Mouse (Mus musculus) heart, postnatal 0 days (tissue): ENCODE results near the gene Olfr996. TPM values are rescaled to one million over a fixed set of nuclear protein-coding genes. Genes with fewer than 3 reads are reported as not detected.

Source experiments
- ATAC-seq: fragments of 200-750 bp; cut with Nextera tagmentation; 2 replicates; pipeline ENCODE4 v1.8.0; 2017; ENCODE audit warnings: low read depth, moderate number of reproducible peaks, moderate library complexity; ENCODE audit not compliant: insufficient read depth
- DNase-seq: peaks from one replicate; pipeline ENCODE4 v3.0.0-alpha.2; 2016; ENCODE audit warnings: low spot score
- H3K27ac ChIP-seq: fragments of 300-500 bp; sonication (generic); 2 replicates; pipeline ENCODE4 v1.5.1; 2014; ENCODE audit warnings: low read depth, mild to moderate bottlenecking
- H3K27me3 ChIP-seq: fragments of 300-500 bp; sonication (generic); 2 replicates; pipeline ENCODE4 v1.6.1; 2014; ENCODE audit warnings: low read length, mixed read lengths; ENCODE audit not compliant: control insufficient read depth, insufficient read depth
- H3K36me3 ChIP-seq: fragments of 300-500 bp; sonication (generic); replicated peaks from 2 replicates; pipeline ENCODE4 v1.6.1; 2014; ENCODE audit warnings: low read length, mixed read lengths; ENCODE audit not compliant: control insufficient read depth, insufficient read depth
- H3K4me1 ChIP-seq: fragments of 300-500 bp; sonication (generic); 2 replicates; pipeline ENCODE4 v1.6.1; 2014; ENCODE audit warnings: antibody characterized with exemption; ENCODE audit not compliant: control insufficient read depth, insufficient read depth
- H3K4me2 ChIP-seq: fragments of 300-500 bp; sonication (generic); 2 replicates; pipeline ENCODE4 v1.6.1; 2014; ENCODE audit warnings: low read depth, mild to moderate bottlenecking, low read length, moderate library complexity
- H3K4me3 ChIP-seq: fragments of 300-500 bp; sonication (generic); 2 replicates; pipeline ENCODE4 v1.5.1; 2014; ENCODE audit warnings: low read depth, low read length
- H3K9ac ChIP-seq: fragments of 300-500 bp; sonication (generic); replicated peaks from 2 replicates; pipeline ENCODE4 v1.6.1; 2014; ENCODE audit warnings: low read depth, low read length, mixed read lengths
- H3K9me3 ChIP-seq: fragments of 300-500 bp; sonication (generic); replicated peaks from 2 replicates; pipeline ENCODE4 v1.6.1; 2016; ENCODE audit warnings: low read length; ENCODE audit not compliant: control insufficient read depth
- CTCF ChIP-seq: IDR thresholded peaks from 2 replicates; pipeline ENCODE4 v1.5.1; 2016; ENCODE audit warnings: antibody characterized with exemption, control low read depth, low read depth
- EP300 ChIP-seq: IDR thresholded peaks from 2 replicates; pipeline ENCODE4 v1.6.1; 2016; ENCODE audit warnings: antibody characterized with exemption, low read depth
- WGBS: fragments of 180-500 bp; shearing (Covaris S2); extraction: QIAGEN DNeasy Blood & Tissue Kit; methylation state at CpG from one replicate; pipeline ENCODE4 v1.1.7; 2014; 5-methylcytosine and 5-hydroxymethylcytosine counted together
- polyA plus RNA-seq: library from polyadenylated mRNA; unstranded; fragments of >200 nt; fragmentation: Nextera tagmentation; extraction: Ambion mirVana; gene quantifications from 2 replicates; pipeline ENCODE4 v1.2.1, GENCODE M21; 2015
- total RNA-seq: library from RNA; depleted of rRNA; stranded (reverse); fragments of >200 nt; gene quantifications from 2 replicates; pipeline ENCODE4 v1.2.3, GENCODE M21; 2014; ENCODE audit warnings: low replicate concordance; rRNA removed

Gene Olfr996
- total and polyA plus RNA-seq, 2 experiments from 2014 or later, result not detected

GRCm38 (mm10) chr2:85611803-85612202, 32.8 kb downstream of the Olfr996 start, which contains the start of gene Olfr1000:
TSS of gene Olfr1000 (minus strand) at chr2:85611903.
- Histone ChIP-seq H3K36me3 (no peaks in the 10 kb centered on the region), H3K27ac (no peak within 1 kb of the TSS), H3K9me3 (no peaks in the 10 kb centered on the region), H3K4me3 (no peak within 1 kb of the TSS), H3K27me3 (no peaks in the 10 kb centered on the region), H3K4me2 (no peak within 1 kb of the TSS), H3K4me1 (no peaks in the 10 kb centered on the region), H3K9ac (no peak within 1 kb of the TSS)
- WGBS, result 35% methylated on average over 1 of the region's 1 CpGs
- no peak for ATAC-seq
- TF ChIP-seq CTCF, result no peak
- no peak for TF ChIP-seq EP300
- DNase-seq, result no peak

Other genes with a start within 250 kb of the Olfr996 start
- not detected in 2 replicates for gene Olfr987, start 239.9 kb upstream of the Olfr996 start, total RNA-seq
- not detected in 2 replicates for gene Olfr987, start 239.9 kb upstream of the Olfr996 start, polyA plus RNA-seq
- gene Olfr988, start 216.0 kb upstream of the Olfr996 start, total RNA-seq, result not detected in 2 replicates
- gene Olfr988, start 216.0 kb upstream of the Olfr996 start, polyA plus RNA-seq, result not detected in 2 replicates
- gene Olfr992, start 169.7 kb upstream of the Olfr996 start, total RNA-seq, result not detected in 2 replicates
- not detected in 2 replicates for gene Olfr992, start 169.7 kb upstream of the Olfr996 start, polyA plus RNA-seq
- not detected in 2 replicates for gene Olfr993, start 164.3 kb upstream of the Olfr996 start, total RNA-seq
- not detected in 2 replicates for gene Olfr993, start 164.3 kb upstream of the Olfr996 start, polyA plus RNA-seq
- gene Olfr994, start 142.8 kb upstream of the Olfr996 start, total RNA-seq, result not detected in 2 replicates
- not detected in 2 replicates for gene Olfr994, start 142.8 kb upstream of the Olfr996 start, polyA plus RNA-seq
- not detected in 2 replicates for gene Olfr995, start 135.6 kb upstream of the Olfr996 start, total RNA-seq
- not detected in 2 replicates for gene Olfr995, start 135.6 kb upstream of the Olfr996 start, polyA plus RNA-seq
- not detected in 2 replicates for gene 4833423E24Rik, start 60.2 kb upstream of the Olfr996 start, total RNA-seq
- gene 4833423E24Rik, start 60.2 kb upstream of the Olfr996 start, polyA plus RNA-seq, result not detected in 2 replicates
- not detected in 2 replicates for gene Olfr998, start 9.7 kb downstream of the Olfr996 start, total RNA-seq
- gene Olfr998, start 9.7 kb downstream of the Olfr996 start, polyA plus RNA-seq, result not detected in 2 replicates
- gene Olfr1000, start 32.7 kb downstream of the Olfr996 start, total RNA-seq, result not detected in 2 replicates
- not detected in 2 replicates for gene Olfr1000, start 32.7 kb downstream of the Olfr996 start, polyA plus RNA-seq
- not detected in 2 replicates for gene Olfr1002, start 71.5 kb downstream of the Olfr996 start, total RNA-seq
- gene Olfr1002, start 71.5 kb downstream of the Olfr996 start, polyA plus RNA-seq, result not detected in 2 replicates
- gene Olfr154, start 85.2 kb downstream of the Olfr996 start, total RNA-seq, result not detected in 2 replicates
- not detected in 2 replicates for gene Olfr154, start 85.2 kb downstream of the Olfr996 start, polyA plus RNA-seq
- not detected in 2 replicates for gene Olfr1006, start 99.6 kb downstream of the Olfr996 start, total RNA-seq
- gene Olfr1006, start 99.6 kb downstream of the Olfr996 start, polyA plus RNA-seq, result not detected in 2 replicates
- not detected in 2 replicates for gene Olfr1008, start 110.2 kb downstream of the Olfr996 start, total RNA-seq
- not detected in 2 replicates for gene Olfr1008, start 110.2 kb downstream of the Olfr996 start, polyA plus RNA-seq
- not detected in 2 replicates for gene Olfr1009, start 136.2 kb downstream of the Olfr996 start, total RNA-seq
- not detected in 2 replicates for gene Olfr1009, start 136.2 kb downstream of the Olfr996 start, polyA plus RNA-seq
- not detected in 2 replicates for gene Olfr1012, start 183.6 kb downstream of the Olfr996 start, total RNA-seq
- gene Olfr1012, start 183.6 kb downstream of the Olfr996 start, polyA plus RNA-seq, result not detected in 2 replicates
- not detected in 2 replicates for gene Olfr1013, start 187.9 kb downstream of the Olfr996 start, total RNA-seq
- gene Olfr1013, start 187.9 kb downstream of the Olfr996 start, polyA plus RNA-seq, result not detected in 2 replicates
- not detected in 2 replicates for gene Olfr1014, start 193.5 kb downstream of the Olfr996 start, total RNA-seq
- not detected in 2 replicates for gene Olfr1014, start 193.5 kb downstream of the Olfr996 start, polyA plus RNA-seq
- not detected in 2 replicates for gene Olfr1015, start 202.8 kb downstream of the Olfr996 start, total RNA-seq
- not detected in 2 replicates for gene Olfr1015, start 202.8 kb downstream of the Olfr996 start, polyA plus RNA-seq
- gene Olfr1016, start 223.3 kb downstream of the Olfr996 start, total RNA-seq, result not detected in 2 replicates
- gene Olfr1016, start 223.3 kb downstream of the Olfr996 start, polyA plus RNA-seq, result not detected in 2 replicates
- gene Olfr1018, start 239.3 kb downstream of the Olfr996 start, total RNA-seq, result not detected in 2 replicates
- gene Olfr1018, start 239.3 kb downstream of the Olfr996 start, polyA plus RNA-seq, result not detected in 2 replicates